Mouse (Mus musculus): ENCODE data around the gene Fbxo40. TPM values are rescaled to one million over a fixed set of nuclear protein-coding genes. Genes with fewer than 3 reads are reported as not detected.

The Fbxo40 gene
- polyA plus RNA-seq, 1 experiment from 2014 or later, result 0.08 TPM

DNA sequence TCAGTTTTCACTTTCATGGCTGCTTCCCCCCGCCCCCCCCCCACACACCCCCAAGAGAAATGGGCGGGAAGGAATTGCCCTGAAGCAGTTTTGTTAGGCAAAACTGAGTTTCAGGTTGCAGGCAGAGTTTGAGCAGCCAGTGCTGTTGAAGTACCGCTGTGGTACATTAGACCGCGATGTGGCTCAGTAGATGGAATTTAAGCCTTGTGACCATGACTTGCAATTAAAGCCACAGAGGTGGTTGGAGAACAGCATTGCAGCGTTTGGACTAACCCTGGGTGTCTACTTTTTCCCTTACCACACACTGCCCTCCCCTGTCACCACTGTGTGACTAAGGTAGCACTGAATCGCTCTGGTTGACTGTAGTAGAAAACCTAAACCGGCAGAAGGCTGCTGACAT is 774 bp downstream of the Fbxo40 start:
- H3K4me2 ChIP-seq, result peak overlapping the region; percentile 15; the same call in 1 of the 2 replicates
- 52% methylated on average over 8 of the region's 8 CpGs for WGBS
- H3K36me3 ChIP-seq, result no peaks in the 10 kb centered on the region
- no peaks in the 10 kb centered on the region for H3K27me3 ChIP-seq
- peaks cover 9% of the 10 kb centered on the region for H3K4me1 ChIP-seq (replicated peaks)
- H3K27ac ChIP-seq, result no peak overlapping the region
- H3K9ac ChIP-seq (replicated peaks), result no peak overlapping the region
- no peak overlapping the region for H3K4me3 ChIP-seq (replicated peaks)
- 0 out of 2 replicates have a peak, but pooled peaks have one; percentile 64 for ATAC-seq (ENCODE audit: insufficient number of reproducible peaks, insufficient read depth, low FRiP score, low TSS enrichment, low read depth)
- no peaks in the 10 kb centered on the region for H3K9me3 ChIP-seq

DNA sequence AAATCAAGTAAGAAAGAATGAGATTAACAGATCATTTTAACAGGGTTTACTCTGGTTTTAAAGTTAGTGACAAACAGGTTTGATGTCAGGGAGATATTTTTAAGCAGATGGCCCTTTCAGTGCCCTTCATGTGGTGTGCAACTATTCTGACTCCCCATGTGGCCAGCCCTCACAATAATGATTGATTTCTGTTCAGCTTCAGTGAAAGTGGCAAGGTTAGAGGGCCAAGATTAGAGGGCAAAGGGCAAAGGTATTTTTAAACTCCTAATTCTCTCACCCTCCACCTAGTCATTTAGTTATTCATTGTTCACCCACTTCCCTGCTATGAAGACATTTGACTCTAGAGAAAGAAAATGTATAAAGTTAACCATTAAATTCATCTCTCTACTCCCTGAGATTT is 2.2 kb downstream of the Fbxo40 start:
- Histone ChIP-seq H3K27ac (no peak overlapping the region), H3K27me3 (no peaks in the 10 kb centered on the region), H3K9ac (replicated peaks) (no peak overlapping the region), H3K4me2 (no peak overlapping the region), H3K4me3 (replicated peaks) (no peak overlapping the region), H3K36me3 (no peaks in the 10 kb centered on the region), H3K4me1 (replicated peaks) (peaks cover 9% of the 10 kb centered on the region), H3K9me3 (no peaks in the 10 kb centered on the region)
- ATAC-seq (ENCODE audit: insufficient number of reproducible peaks, insufficient read depth, low FRiP score, low TSS enrichment, low read depth), result no peak

DNA sequence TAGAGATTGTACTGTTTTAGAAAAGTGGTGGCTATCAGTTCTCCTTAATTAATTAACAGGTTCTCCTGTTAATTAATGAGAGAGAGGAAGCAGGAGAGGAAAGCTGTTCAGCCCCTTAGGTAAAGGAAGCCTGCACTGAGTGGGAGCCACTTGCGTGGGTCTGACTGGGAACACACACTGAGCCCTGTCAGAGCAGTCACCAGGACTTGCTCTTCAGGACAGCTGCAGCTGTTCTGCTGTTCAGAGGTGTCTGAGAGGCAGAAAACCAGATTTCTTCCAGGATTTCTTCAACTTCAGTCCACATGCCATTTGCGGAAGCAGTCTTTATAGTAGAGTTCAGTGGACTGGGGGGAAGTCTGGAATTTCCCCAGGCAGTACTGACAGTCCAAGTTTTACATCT is 2.9 kb downstream of the Fbxo40 start:
- no peak overlapping the region for H3K4me2 ChIP-seq
- ATAC-seq (ENCODE audit: insufficient number of reproducible peaks, insufficient read depth, low FRiP score, low TSS enrichment, low read depth), result no peak
- peaks cover 9% of the 10 kb centered on the region for H3K4me1 ChIP-seq (replicated peaks)
- H3K9me3 ChIP-seq, result no peaks in the 10 kb centered on the region
- no peaks in the 10 kb centered on the region for H3K36me3 ChIP-seq
- H3K27me3 ChIP-seq, result no peaks in the 10 kb centered on the region
- 60% methylated on average over 2 of the region's 2 CpGs for WGBS
- H3K4me3 ChIP-seq (replicated peaks), result no peak overlapping the region
- H3K9ac ChIP-seq (replicated peaks), result no peak overlapping the region
- no peak overlapping the region for H3K27ac ChIP-seq

- H3K9me3 ChIP-seq, result no peaks in the 10 kb centered on the region
- no peak for ATAC-seq (ENCODE audit: insufficient number of reproducible peaks, insufficient read depth, low FRiP score, low TSS enrichment, low read depth)
- H3K9ac ChIP-seq (replicated peaks), result no peak overlapping the region
- no peak overlapping the region for H3K27ac ChIP-seq
- H3K4me2 ChIP-seq, result no peak overlapping the region
- peaks cover 9% of the 10 kb centered on the region for H3K4me1 ChIP-seq (replicated peaks)
- no peaks in the 10 kb centered on the region for H3K36me3 ChIP-seq
- 71% methylated on average over 5 of the region's 5 CpGs for WGBS
- H3K4me3 ChIP-seq (replicated peaks), result no peak overlapping the region
- no peaks in the 10 kb centered on the region for H3K27me3 ChIP-seq
These were observed 4.6 kb downstream of the Fbxo40 start for GRCm38 (mm10) chr16:36985636-36986042.

DNA sequence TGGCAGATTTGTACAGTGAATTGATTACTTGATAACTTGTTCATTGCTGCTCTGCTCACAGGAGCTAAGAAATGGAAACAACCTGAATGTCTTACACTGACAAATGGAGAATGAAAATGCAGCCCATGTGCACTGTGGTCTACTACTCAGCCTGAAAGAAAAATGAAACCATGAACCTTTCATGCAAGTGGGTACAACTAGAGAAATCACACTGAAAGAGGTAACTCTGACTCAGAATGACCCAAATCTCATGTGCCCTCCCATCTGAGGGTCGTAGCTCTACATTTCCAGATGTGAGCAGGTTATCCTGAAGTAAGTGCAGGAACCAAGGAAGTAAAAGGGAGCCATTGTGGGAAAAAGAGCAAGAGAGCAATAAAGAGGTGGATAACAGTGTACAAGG is 6.5 kb downstream of the Fbxo40 start:
- no peak overlapping the region for H3K9ac ChIP-seq (replicated peaks)
- H3K4me2 ChIP-seq, result no peak overlapping the region
- no peaks in the 10 kb centered on the region for H3K9me3 ChIP-seq
- no peak for ATAC-seq (ENCODE audit: insufficient number of reproducible peaks, insufficient read depth, low FRiP score, low TSS enrichment, low read depth)
- no peaks in the 10 kb centered on the region; the same call in 1 of the 2 replicates for H3K4me1 ChIP-seq (replicated peaks)
- no peak overlapping the region for H3K4me3 ChIP-seq (replicated peaks)
- H3K36me3 ChIP-seq, result no peaks in the 10 kb centered on the region
- H3K27me3 ChIP-seq, result no peaks in the 10 kb centered on the region
- H3K27ac ChIP-seq, result no peak overlapping the region
- WGBS, result 71% methylated on average over 1 of the region's 1 CpGs

DNA sequence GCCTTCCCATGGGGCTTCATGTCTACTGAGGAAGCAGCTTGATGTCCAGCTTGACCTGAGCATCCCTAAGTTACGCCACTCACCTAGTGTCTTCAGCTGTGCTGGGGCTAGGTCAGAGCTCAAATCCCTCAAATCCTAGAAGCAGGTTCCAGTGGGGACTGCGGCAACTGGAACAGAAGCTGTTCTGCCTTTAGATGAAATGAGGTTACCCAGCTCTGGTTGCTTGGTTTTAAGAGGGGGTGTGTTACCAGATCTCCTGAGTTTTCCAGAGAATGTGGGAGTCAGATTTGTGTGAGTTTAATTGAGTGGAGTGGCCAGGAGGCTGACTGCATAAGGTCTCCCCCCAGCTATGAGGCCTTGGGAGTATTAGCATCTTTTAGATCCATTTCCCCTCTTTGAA is 11.1 kb downstream of the Fbxo40 start:
- no peaks in the 10 kb centered on the region for H3K27me3 ChIP-seq

DNA sequence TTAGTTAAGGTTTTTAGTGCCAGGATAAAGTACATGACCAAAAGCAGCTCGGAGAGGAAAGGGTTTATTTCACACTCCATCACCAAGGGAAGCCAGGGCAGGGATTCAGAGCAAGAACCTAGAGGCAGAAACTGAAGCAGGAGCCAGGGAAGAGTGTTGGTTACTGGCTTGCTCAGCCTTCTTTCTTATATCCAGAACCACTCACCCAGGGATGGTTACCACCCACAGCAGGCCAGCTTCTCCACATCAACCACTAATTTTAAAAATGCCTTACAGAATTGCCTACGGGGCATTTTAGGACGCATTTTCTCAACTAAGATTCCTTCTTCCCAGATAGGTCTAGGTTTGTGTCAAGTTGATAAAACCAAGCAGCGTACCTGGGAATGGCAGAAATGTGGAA is 26.9 kb downstream of the Fbxo40 start:
- no peaks in the 10 kb centered on the region for H3K9me3 ChIP-seq
- H3K27ac ChIP-seq, result no peak overlapping the region
- H3K27me3 ChIP-seq, result no peaks in the 10 kb centered on the region
- no peaks in the 10 kb centered on the region for H3K36me3 ChIP-seq
- H3K4me2 ChIP-seq, result no peak overlapping the region
- H3K4me3 ChIP-seq (replicated peaks), result no peak overlapping the region
- H3K4me1 ChIP-seq (replicated peaks), result no peaks in the 10 kb centered on the region
- H3K9ac ChIP-seq (replicated peaks), result no peak overlapping the region
- no peak for ATAC-seq (ENCODE audit: insufficient number of reproducible peaks, insufficient read depth, low FRiP score, low TSS enrichment, low read depth)
- 74% methylated on average over 4 of the region's 4 CpGs for WGBS

More for the DNA sequence above, 11.1 kb downstream of the Fbxo40 start:
- Histone ChIP-seq H3K4me1 (replicated peaks) (no peaks in the 10 kb centered on the region), H3K4me2 (no peak overlapping the region), H3K9me3 (no peaks in the 10 kb centered on the region), H3K27ac (no peak overlapping the region), H3K36me3 (no peaks in the 10 kb centered on the region), H3K9ac (replicated peaks) (no peak overlapping the region), H3K4me3 (replicated peaks) (no peak overlapping the region)
- WGBS, result 88% methylated on average over 2 of the region's 2 CpGs
- ATAC-seq (ENCODE audit: insufficient number of reproducible peaks, insufficient read depth, low FRiP score, low TSS enrichment, low read depth), result no peak

DNA sequence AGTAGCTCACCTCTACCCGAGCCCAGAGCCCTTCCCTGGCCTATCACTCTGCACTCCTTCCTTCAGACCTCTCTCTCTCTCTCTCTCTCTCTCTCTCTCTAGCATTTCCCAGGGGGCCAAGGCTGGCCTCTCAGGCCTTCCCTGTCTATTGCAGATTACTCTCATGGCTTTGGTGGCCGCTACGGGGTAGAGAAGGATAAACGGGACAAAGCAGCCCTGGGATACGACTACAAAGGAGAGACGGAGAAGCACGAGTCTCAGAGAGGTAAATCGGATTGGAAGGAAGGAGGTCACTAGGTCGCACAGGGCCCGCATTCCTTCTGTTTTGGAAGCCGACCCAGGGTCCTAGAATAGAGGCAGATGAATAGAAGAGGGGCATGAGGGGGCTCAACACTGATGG is 35.2 kb downstream of the Fbxo40 start:
- no peak overlapping the region for H3K4me2 ChIP-seq
- no peak for ATAC-seq (ENCODE audit: insufficient number of reproducible peaks, insufficient read depth, low FRiP score, low TSS enrichment, low read depth)
- H3K4me1 ChIP-seq (replicated peaks), result 0 out of 2 replicates have a peak, but pooled peaks cover 5% of the 10 kb centered on the region
- 79% methylated on average over 11 of the region's 11 CpGs for WGBS
- no peaks in the 10 kb centered on the region for H3K9me3 ChIP-seq
- H3K36me3 ChIP-seq, result no peaks in the 10 kb centered on the region
- no peak overlapping the region for H3K4me3 ChIP-seq (replicated peaks)
- H3K27me3 ChIP-seq, result no peaks in the 10 kb centered on the region
- no peak overlapping the region for H3K27ac ChIP-seq
- H3K9ac ChIP-seq (replicated peaks), result no peak overlapping the region

- Histone ChIP-seq H3K27ac (no peak overlapping the region), H3K36me3 (no peaks in the 10 kb centered on the region), H3K9ac (replicated peaks) (no peak overlapping the region), H3K4me3 (replicated peaks) (no peak overlapping the region), H3K4me2 (no peak overlapping the region), H3K4me1 (replicated peaks) (peaks cover 16% of the 10 kb centered on the region), H3K9me3 (no peaks in the 10 kb centered on the region), H3K27me3 (no peaks in the 10 kb centered on the region)
- no peak for ATAC-seq (ENCODE audit: insufficient number of reproducible peaks, insufficient read depth, low FRiP score, low TSS enrichment, low read depth)
- 67% methylated on average over 4 of the region's 4 CpGs for WGBS
These were observed 39.2 kb downstream of the Fbxo40 start for GRCm38 (mm10) chr16:36951029-36951428.

- H3K27me3 ChIP-seq, result no peaks in the 10 kb centered on the region
- no peaks in the 10 kb centered on the region for H3K36me3 ChIP-seq
- ATAC-seq (ENCODE audit: insufficient number of reproducible peaks, insufficient read depth, low FRiP score, low TSS enrichment, low read depth), result peak; percentile 72; the same call in 1 of the 2 replicates
- no peak overlapping the region for H3K4me3 ChIP-seq (replicated peaks)
- no peaks in the 10 kb centered on the region for H3K9me3 ChIP-seq
- H3K27ac ChIP-seq, result peak overlapping the region; percentile 69; the same call in 1 of the 2 replicates
- peaks cover 16% of the 10 kb centered on the region for H3K4me1 ChIP-seq (replicated peaks)
- WGBS, result 17% methylated on average over 8 of the region's 8 CpGs
- H3K4me2 ChIP-seq, result peak overlapping the region; percentile 19; the same call in 1 of the 2 replicates
- no peak overlapping the region for H3K9ac ChIP-seq (replicated peaks)
These were observed 40.5 kb downstream of the Fbxo40 start for GRCm38 (mm10) chr16:36949614-36950336.

GRCm38 (mm10) chr16:36947646-36948197 is 42.5 kb downstream of the Fbxo40 start:
- Histone ChIP-seq H3K27me3 (no peaks in the 10 kb centered on the region), H3K9me3 (no peaks in the 10 kb centered on the region), H3K36me3 (no peaks in the 10 kb centered on the region), H3K27ac (no peak overlapping the region), H3K4me2 (no peak overlapping the region), H3K4me3 (replicated peaks) (no peak overlapping the region), H3K9ac (replicated peaks) (no peak overlapping the region), H3K4me1 (replicated peaks) (peaks cover 16% of the 10 kb centered on the region)
- ATAC-seq (ENCODE audit: insufficient number of reproducible peaks, insufficient read depth, low FRiP score, low TSS enrichment, low read depth), result no peak
- WGBS, result 64% methylated on average over 4 of the region's 4 CpGs

Data from limb, embryonic 12.5 days (tissue).